Mouse (Mus musculus) adrenal gland, adult 2 months (tissue): ENCODE measurements at regions not wholly inside any gene's neighbourhood (a gene's known extent, or its start where the extent isn't known, plus 50 kb on each side); places are given as distances from the start of the nearest gene placed in this dataset.
"Not testable (repeated sequence)": the region's sequence is repeated elsewhere in the genome, so short reads cannot be mapped to it uniquely, and the experiment has no call there.

Experiments
- DNase-seq: peaks from one replicate; pipeline ENCODE4 v3.0.0; 2021

GRCm38 (mm10) chr9:82300046-82300445, 436.6 kb downstream of the Mei4 start:
- DNase-seq, result peak; percentile 19

DNA sequence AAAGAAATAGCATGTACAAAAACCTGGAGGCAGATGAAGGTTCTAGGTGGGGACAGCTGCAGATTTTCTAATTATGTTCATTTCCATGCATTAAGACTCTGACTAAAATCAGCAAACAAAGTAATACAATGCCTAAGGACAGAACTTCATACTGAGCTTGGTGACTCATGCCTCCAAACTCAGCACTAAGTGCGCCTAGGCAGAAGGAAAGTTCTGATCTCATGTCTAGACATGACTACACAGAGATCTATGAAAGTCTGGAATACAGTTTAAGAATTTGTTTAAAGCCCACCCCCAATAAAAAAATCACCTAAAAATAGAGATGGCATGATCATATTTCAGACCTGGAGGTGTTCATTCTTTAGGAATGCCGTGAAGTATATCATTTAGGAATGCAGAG, 442.8 kb downstream of the Mei4 start:
- no peak for DNase-seq

DNA sequence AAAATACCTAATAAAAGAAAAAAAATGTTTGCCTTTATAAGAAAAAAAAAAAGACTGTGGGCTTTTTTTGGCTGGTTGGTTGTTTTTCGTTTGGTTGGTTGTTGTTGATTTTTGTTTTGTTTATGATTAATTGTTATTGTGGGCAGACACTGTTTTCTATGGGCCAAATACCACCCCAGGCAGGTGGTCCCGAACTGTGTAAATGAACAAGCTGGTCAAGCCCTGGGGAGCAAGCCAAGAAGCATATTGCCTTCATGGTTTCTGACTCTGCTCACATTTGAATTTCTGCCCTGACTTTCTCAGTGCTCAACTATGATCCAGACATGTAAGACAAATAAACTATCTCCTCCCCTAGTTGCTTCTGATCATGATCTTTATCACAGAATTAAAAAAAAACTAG, 449.0 kb downstream of the Mei4 start:
- no peak for DNase-seq

DNA sequence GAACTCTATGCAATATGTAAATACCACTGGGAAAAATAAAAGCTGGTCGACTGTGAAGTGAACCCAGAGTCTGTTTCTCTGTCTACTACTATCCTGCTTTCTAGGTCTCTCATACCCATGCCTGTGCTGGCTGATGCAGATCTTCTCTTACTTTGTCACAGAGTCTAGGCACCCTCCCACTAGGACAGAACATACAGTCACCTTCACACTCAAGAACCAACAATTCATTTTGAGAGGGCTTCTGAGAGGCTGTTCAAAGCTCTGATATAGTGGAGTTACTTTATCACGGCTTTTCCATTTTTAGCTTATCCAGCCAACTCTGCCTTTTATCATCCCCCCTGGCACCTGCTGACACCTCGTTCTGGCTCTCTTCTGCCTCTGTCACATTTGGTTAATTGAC, 477.0 kb downstream of the Mei4 start:
- no peak for DNase-seq

DNA sequence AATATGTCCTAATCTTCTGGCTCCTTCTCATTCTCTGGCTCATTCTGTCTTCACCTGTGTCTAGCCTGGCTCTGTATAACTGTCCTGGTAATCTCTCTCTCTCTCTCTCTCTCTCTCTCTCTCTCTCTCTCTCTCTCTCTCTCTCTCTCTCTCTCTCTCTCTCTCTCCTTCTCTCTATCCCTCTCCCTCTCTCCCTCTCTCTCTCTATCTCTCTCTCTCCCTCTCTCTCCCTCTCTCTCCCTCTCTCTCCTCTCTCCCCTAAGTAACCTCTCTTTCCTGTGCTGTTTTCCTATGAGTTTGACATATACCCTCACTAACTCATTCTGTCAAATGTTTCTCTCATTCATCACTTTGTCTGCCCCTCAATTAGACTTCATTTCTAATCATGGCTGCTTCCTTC, 478.6 kb upstream of the Irak1bp1 start:
- not testable (repeated sequence) for DNase-seq

GRCm38 (mm10) chr9:82359573-82359972, 469.8 kb upstream of the Irak1bp1 start:
- DNase-seq, result no peak

DNA sequence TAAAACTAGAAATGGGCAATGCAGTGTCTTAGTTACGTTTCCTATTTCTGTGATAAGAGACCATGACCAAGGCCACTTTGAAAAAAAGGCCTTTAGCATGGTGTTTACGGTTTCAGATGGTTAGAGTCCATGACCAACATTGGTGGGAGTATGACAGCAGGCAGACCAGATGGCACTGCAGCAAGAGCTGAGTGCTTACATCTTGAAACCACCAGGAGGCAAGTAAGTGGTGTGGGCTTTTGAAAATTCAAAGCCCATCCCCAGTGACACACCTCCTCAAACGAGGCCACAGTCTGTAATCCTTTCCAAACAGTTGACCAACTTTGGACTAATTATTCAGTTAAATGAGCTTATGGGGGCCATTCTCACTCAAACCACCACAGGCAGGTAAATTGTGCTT, 427.0 kb upstream of the Irak1bp1 start:
- no peak for DNase-seq

DNA sequence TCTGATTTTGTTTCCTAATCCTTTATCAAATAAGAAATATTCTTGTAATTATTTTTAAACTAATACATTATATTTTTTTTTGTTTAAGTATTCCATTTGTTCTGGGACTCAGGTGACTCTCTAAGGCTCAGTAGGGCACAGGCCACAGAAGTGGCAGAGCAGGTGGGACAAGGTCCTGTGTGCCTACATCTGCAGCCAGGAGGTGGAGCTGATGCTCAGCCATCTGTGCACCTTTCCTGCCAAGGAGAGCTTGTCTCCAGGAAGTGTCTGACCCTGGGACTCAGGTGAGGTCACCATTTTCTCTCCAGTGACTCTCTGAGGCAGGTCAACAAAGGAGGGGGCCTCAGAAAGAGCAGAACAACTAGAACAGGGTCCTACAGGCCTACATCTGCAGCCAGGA, 425.3 kb upstream of the Irak1bp1 start:
- DNase-seq, result no peak

DNA sequence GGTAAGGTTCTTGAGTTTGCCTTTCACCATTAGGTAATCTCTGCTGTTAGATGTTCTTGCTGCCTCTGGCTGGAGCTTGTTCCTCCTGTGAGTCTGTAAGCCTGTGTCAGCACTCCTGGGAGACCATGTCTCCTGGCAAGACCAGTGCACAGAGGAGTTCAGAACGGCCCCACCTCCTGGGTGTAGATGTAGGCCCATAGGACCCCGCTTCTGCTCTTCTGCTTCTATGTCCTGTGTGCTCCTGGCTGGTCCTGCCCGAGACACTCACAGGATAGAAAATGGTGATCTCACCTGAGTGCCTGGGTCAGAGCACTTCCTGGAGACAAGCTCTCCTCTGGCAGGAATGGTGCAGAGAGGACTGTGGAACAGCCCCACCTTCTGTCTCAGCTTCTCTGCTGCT, 422.2 kb upstream of the Irak1bp1 start:
- DNase-seq, result no peak

- no peak for DNase-seq
Measured at GRCm38 (mm10) chr9:82408969-82409368, 420.4 kb upstream of the Irak1bp1 start.
